Mouse (Mus musculus) cerebellum, postnatal 25 days (tissue): ENCODE results near the gene Disc1.

Experiments
- DNase-seq, 2 experiments: peaks; one replicate each; pipeline ENCODE4 v3.0.0; 2021; ENCODE audit warnings: mixed read lengths in 2 of 2

The Disc1 gene

GRCm38 (mm10) chr8:125184452-125184817 lies 130.4 kb downstream of the Disc1 start:
- DNase-seq = no peak

GRCm38 (mm10) chr8:125184881-125185280 lies 130.9 kb downstream of the Disc1 start:
- no peak for DNase-seq

GRCm38 (mm10) chr8:125187044-125187443 lies 133.0 kb downstream of the Disc1 start:
- no peak for DNase-seq

GRCm38 (mm10) chr8:125193701-125194100 lies 139.7 kb downstream of the Disc1 start:
- DNase-seq = no peak

- DNase-seq = no peak
Observed at GRCm38 (mm10) chr8:125195121-125195520, 141.1 kb downstream of the Disc1 start.

- no peak for DNase-seq
Observed at GRCm38 (mm10) chr8:125196573-125197094, 142.6 kb downstream of the Disc1 start.

- DNase-seq = no peak
Observed at GRCm38 (mm10) chr8:125197341-125198002, 143.5 kb downstream of the Disc1 start.

GRCm38 (mm10) chr8:125198420-125199196 lies 144.6 kb downstream of the Disc1 start:
- DNase-seq = no peak

- no peak for DNase-seq
Observed at GRCm38 (mm10) chr8:125199197-125199939, 145.4 kb downstream of the Disc1 start.

GRCm38 (mm10) chr8:125200273-125200863 lies 146.4 kb downstream of the Disc1 start:
- DNase-seq = no peak

GRCm38 (mm10) chr8:125201650-125202049 lies 147.7 kb downstream of the Disc1 start:
- DNase-seq = no peak

GRCm38 (mm10) chr8:125203016-125203415 lies 149.0 kb downstream of the Disc1 start:
- DNase-seq = no peak

GRCm38 (mm10) chr8:125205556-125205955 lies 151.6 kb downstream of the Disc1 start:
- DNase-seq = peak; percentile 46 to 58

- DNase-seq = peak; percentile 38 to 53
Observed at GRCm38 (mm10) chr8:125206391-125206790, 152.4 kb downstream of the Disc1 start.

- DNase-seq = no peak
Observed at GRCm38 (mm10) chr8:125206962-125207361, 153.0 kb downstream of the Disc1 start.

- no peak for DNase-seq
Observed at GRCm38 (mm10) chr8:125212619-125213167, 158.7 kb downstream of the Disc1 start.

GRCm38 (mm10) chr8:125217902-125218581 lies 164.0 kb downstream of the Disc1 start:
- DNase-seq = no peak

- DNase-seq = no peak
Observed at GRCm38 (mm10) chr8:125218669-125219068, 164.7 kb downstream of the Disc1 start.

GRCm38 (mm10) chr8:125220608-125221007 lies 166.6 kb downstream of the Disc1 start:
- no peak for DNase-seq

- DNase-seq = no peak
Observed at GRCm38 (mm10) chr8:125221062-125221461, 167.1 kb downstream of the Disc1 start.

- DNase-seq = peak in 1 of 2 experiments; percentile 27
Observed at GRCm38 (mm10) chr8:125223031-125223753, 169.2 kb downstream of the Disc1 start.
